Mouse (Mus musculus): ENCODE measurements around the gene Trim58. TPM values are rescaled to one million over a fixed set of nuclear protein-coding genes. Genes with fewer than 3 reads are reported as not detected.

Gene Trim58
- polyA plus RNA-seq (2015; fragmentation: Nextera tagmentation; extraction: Ambion mirVana), result 0.09 TPM in 1 of 2 replicates, not detected in the other

GRCm38 (mm10) chr11:58640272-58640867 is at the start of gene Trim58:
Trim58 (plus strand) TSS chr11:58640465.
- Histone ChIP-seq H3K9ac (replicated peaks; ENCODE audit: low read depth, low read length) (peak within 1 kb of the TSS; percentile 43), H3K36me3 (ENCODE audit: control insufficient read depth, insufficient read depth) (no peaks in the 10 kb centered on the region), H3K4me3 (replicated peaks; ENCODE audit: low read length) (peak within 1 kb of the TSS; percentile 41), H3K4me2 (ENCODE audit: low read length) (peak within 1 kb of the TSS; percentile 84), H3K27me3 (replicated peaks; ENCODE audit: control insufficient read depth, insufficient read depth, low read length) (0 out of 2 replicates have a peak, but pooled peaks cover 2% of the 10 kb centered on the region), H3K9me3 (ENCODE audit: control insufficient read depth, low read length) (no peaks in the 10 kb centered on the region), H3K4me1 (replicated peaks; ENCODE audit: control insufficient read depth, insufficient read depth, low read length) (peaks cover 10% of the 10 kb centered on the region), H3K27ac (ENCODE audit: low read length) (no peak within 1 kb of the TSS)
- ATAC-seq, result no peak
- 2% methylated on average over 34 of the region's 34 CpGs for whole genome bisulfite sequencing

DNA sequence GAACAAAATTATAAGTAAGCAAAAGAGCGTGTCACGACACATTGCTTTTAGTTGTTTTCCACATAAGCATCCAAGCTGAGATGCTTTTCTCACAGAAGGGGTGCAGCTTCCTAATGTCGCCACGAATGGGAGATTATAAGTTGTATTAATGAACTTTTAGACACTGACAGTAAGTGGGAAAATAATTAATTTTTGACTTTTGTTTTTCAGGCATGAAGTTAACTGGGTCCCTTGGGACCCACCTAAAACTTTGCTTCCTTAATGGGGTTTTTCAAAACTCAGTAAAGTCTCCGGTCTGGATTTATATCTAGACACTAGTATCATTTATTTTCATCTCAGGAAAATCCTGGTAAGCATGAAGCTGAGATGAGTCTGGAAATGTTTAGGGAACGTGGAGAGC is 45.5 kb upstream of the Trim58 start, which contains the start of gene Olfr324:
Gene Olfr324 (plus strand): TSS at position 301 of the 400 bp plus-strand sequence.
- no peak within 1 kb of the TSS for H3K4me2 ChIP-seq (ENCODE audit: low read length)
- ATAC-seq, result no peak
- H3K27ac ChIP-seq (ENCODE audit: low read length), result no peak within 1 kb of the TSS
- no peaks in the 10 kb centered on the region for H3K36me3 ChIP-seq (ENCODE audit: control insufficient read depth, insufficient read depth)
- WGBS, result 86% methylated on average over 6 of the region's 6 CpGs
- H3K9me3 ChIP-seq (ENCODE audit: control insufficient read depth, low read length), result no peaks in the 10 kb centered on the region
- H3K27me3 ChIP-seq (replicated peaks; ENCODE audit: control insufficient read depth, insufficient read depth, low read length), result no peaks in the 10 kb centered on the region
- H3K9ac ChIP-seq (replicated peaks; ENCODE audit: low read depth, low read length), result no peak within 1 kb of the TSS
- H3K4me3 ChIP-seq (replicated peaks; ENCODE audit: low read length), result no peak within 1 kb of the TSS
- no peaks in the 10 kb centered on the region for H3K4me1 ChIP-seq (replicated peaks; ENCODE audit: control insufficient read depth, insufficient read depth, low read length)

- no peak overlapping the region for H3K4me2 ChIP-seq (ENCODE audit: low read length)
- H3K4me3 ChIP-seq (replicated peaks; ENCODE audit: low read length), result no peak overlapping the region
- no peaks in the 10 kb centered on the region for H3K27me3 ChIP-seq (replicated peaks; ENCODE audit: control insufficient read depth, insufficient read depth, low read length)
- H3K36me3 ChIP-seq (ENCODE audit: control insufficient read depth, insufficient read depth), result no peaks in the 10 kb centered on the region
- H3K27ac ChIP-seq (ENCODE audit: low read length), result no peak overlapping the region
- no peaks in the 10 kb centered on the region for H3K4me1 ChIP-seq (replicated peaks; ENCODE audit: control insufficient read depth, insufficient read depth, low read length)
- 92% methylated on average over 13 of the region's 13 CpGs for WGBS
- no peaks in the 10 kb centered on the region for H3K9me3 ChIP-seq (ENCODE audit: control insufficient read depth, low read length)
- ATAC-seq, result no peak
- H3K9ac ChIP-seq (replicated peaks; ENCODE audit: low read depth, low read length), result no peak overlapping the region
Observed at GRCm38 (mm10) chr11:58597837-58598236, 42.4 kb upstream of the Trim58 start.

DNA sequence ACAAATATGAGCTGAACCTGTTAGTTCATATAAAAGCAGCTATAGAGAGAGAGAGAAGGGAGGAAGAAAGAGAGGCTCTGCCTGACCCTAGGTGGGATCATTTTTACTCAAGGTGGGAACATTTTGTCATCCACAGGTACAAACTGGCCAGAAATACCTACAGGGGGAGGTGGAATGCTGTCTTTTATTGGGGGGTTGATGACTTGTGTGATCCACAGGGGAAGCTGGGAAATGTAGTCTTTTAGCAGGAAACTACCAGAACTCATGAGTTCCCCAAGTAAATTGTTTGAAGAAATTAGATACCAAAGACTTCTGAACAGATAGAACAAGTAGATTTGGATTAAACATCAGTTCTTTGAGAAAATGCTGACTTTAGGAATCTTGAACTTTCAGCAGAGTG is 38.2 kb upstream of the Trim58 start:
- H3K36me3 ChIP-seq (ENCODE audit: control insufficient read depth, insufficient read depth), result no peaks in the 10 kb centered on the region
- H3K4me3 ChIP-seq (replicated peaks; ENCODE audit: low read length), result no peak overlapping the region
- H3K27me3 ChIP-seq (replicated peaks; ENCODE audit: control insufficient read depth, insufficient read depth, low read length), result no peaks in the 10 kb centered on the region
- H3K4me2 ChIP-seq (ENCODE audit: low read length), result no peak overlapping the region
- no peak overlapping the region for H3K9ac ChIP-seq (replicated peaks; ENCODE audit: low read depth, low read length)
- no peak for ATAC-seq
- H3K9me3 ChIP-seq (ENCODE audit: control insufficient read depth, low read length), result no peaks in the 10 kb centered on the region
- no peak overlapping the region for H3K27ac ChIP-seq (ENCODE audit: low read length)
- no peaks in the 10 kb centered on the region for H3K4me1 ChIP-seq (replicated peaks; ENCODE audit: control insufficient read depth, insufficient read depth, low read length)

- no peak overlapping the region for H3K4me2 ChIP-seq (ENCODE audit: low read length)
- no peak overlapping the region for H3K27ac ChIP-seq (ENCODE audit: low read length)
- WGBS, result 84% methylated on average over 6 of the region's 6 CpGs
- ATAC-seq, result no peak
- no peak overlapping the region for H3K4me3 ChIP-seq (replicated peaks; ENCODE audit: low read length)
- H3K9ac ChIP-seq (replicated peaks; ENCODE audit: low read depth, low read length), result no peak overlapping the region
- no peaks in the 10 kb centered on the region for H3K36me3 ChIP-seq (ENCODE audit: control insufficient read depth, insufficient read depth)
- H3K4me1 ChIP-seq (replicated peaks; ENCODE audit: control insufficient read depth, insufficient read depth, low read length), result no peaks in the 10 kb centered on the region
- H3K27me3 ChIP-seq (replicated peaks; ENCODE audit: control insufficient read depth, insufficient read depth, low read length), result no peaks in the 10 kb centered on the region
- H3K9me3 ChIP-seq (ENCODE audit: control insufficient read depth, low read length), result no peaks in the 10 kb centered on the region
Observed at GRCm38 (mm10) chr11:58602800-58603560, 37.3 kb upstream of the Trim58 start.

- ATAC-seq, result no peak
- Histone ChIP-seq H3K4me2 (ENCODE audit: low read length) (no peak overlapping the region), H3K4me3 (replicated peaks; ENCODE audit: low read length) (no peak overlapping the region), H3K4me1 (replicated peaks; ENCODE audit: control insufficient read depth, insufficient read depth, low read length) (no peaks in the 10 kb centered on the region), H3K9me3 (ENCODE audit: control insufficient read depth, low read length) (no peaks in the 10 kb centered on the region), H3K9ac (replicated peaks; ENCODE audit: low read depth, low read length) (no peak overlapping the region), H3K36me3 (ENCODE audit: control insufficient read depth, insufficient read depth) (no peaks in the 10 kb centered on the region), H3K27me3 (replicated peaks; ENCODE audit: control insufficient read depth, insufficient read depth, low read length) (no peaks in the 10 kb centered on the region), H3K27ac (ENCODE audit: low read length) (no peak overlapping the region)
- 86% methylated on average over 2 of the region's 2 CpGs for WGBS
Observed at GRCm38 (mm10) chr11:58604688-58605087, 35.6 kb upstream of the Trim58 start.

GRCm38 (mm10) chr11:58605228-58605627 is 35.0 kb upstream of the Trim58 start:
- Histone ChIP-seq H3K27ac (ENCODE audit: low read length) (no peak overlapping the region), H3K9me3 (ENCODE audit: control insufficient read depth, low read length) (no peaks in the 10 kb centered on the region), H3K36me3 (ENCODE audit: control insufficient read depth, insufficient read depth) (no peaks in the 10 kb centered on the region), H3K27me3 (replicated peaks; ENCODE audit: control insufficient read depth, insufficient read depth, low read length) (no peaks in the 10 kb centered on the region), H3K4me3 (replicated peaks; ENCODE audit: low read length) (no peak overlapping the region), H3K9ac (replicated peaks; ENCODE audit: low read depth, low read length) (no peak overlapping the region), H3K4me2 (ENCODE audit: low read length) (no peak overlapping the region), H3K4me1 (replicated peaks; ENCODE audit: control insufficient read depth, insufficient read depth, low read length) (no peaks in the 10 kb centered on the region)
- WGBS, result 90% methylated on average over 3 of the region's 3 CpGs
- ATAC-seq, result no peak

GRCm38 (mm10) chr11:58606177-58606919 is 33.9 kb upstream of the Trim58 start:
- H3K9me3 ChIP-seq (ENCODE audit: control insufficient read depth, low read length), result no peaks in the 10 kb centered on the region
- H3K4me2 ChIP-seq (ENCODE audit: low read length), result no peak overlapping the region
- no peak for ATAC-seq
- no peak overlapping the region for H3K27ac ChIP-seq (ENCODE audit: low read length)
- no peaks in the 10 kb centered on the region for H3K4me1 ChIP-seq (replicated peaks; ENCODE audit: control insufficient read depth, insufficient read depth, low read length)
- no peak overlapping the region for H3K4me3 ChIP-seq (replicated peaks; ENCODE audit: low read length)
- H3K36me3 ChIP-seq (ENCODE audit: control insufficient read depth, insufficient read depth), result no peaks in the 10 kb centered on the region
- WGBS, result 92% methylated on average over 12 of the region's 12 CpGs
- H3K9ac ChIP-seq (replicated peaks; ENCODE audit: low read depth, low read length), result no peak overlapping the region
- no peaks in the 10 kb centered on the region for H3K27me3 ChIP-seq (replicated peaks; ENCODE audit: control insufficient read depth, insufficient read depth, low read length)

DNA sequence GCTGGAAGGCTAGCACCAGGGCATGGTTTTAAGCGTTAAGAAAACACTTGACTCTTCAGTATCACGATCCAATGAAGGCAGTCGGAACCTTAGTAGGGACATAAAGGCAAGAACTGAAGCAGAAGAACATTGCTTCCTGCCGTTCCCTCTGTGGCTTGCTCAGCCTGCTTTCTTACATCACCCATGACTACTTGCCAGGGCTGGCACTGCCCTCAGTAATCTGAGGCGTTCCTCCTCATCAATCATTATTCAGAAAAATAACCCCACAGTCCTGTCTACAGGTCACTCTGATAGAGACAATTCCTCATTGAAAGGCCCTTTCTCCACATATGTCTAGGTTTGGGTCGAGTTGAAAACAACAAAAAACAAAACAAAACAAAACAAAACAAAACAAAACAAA is 33.2 kb upstream of the Trim58 start:
- ATAC-seq, result no peak
- H3K27ac ChIP-seq (ENCODE audit: low read length), result no peak overlapping the region
- no peak overlapping the region for H3K9ac ChIP-seq (replicated peaks; ENCODE audit: low read depth, low read length)
- WGBS, result 80% methylated on average over 6 of the region's 6 CpGs
- no peaks in the 10 kb centered on the region for H3K9me3 ChIP-seq (ENCODE audit: control insufficient read depth, low read length)
- no peaks in the 10 kb centered on the region for H3K27me3 ChIP-seq (replicated peaks; ENCODE audit: control insufficient read depth, insufficient read depth, low read length)
- H3K36me3 ChIP-seq (ENCODE audit: control insufficient read depth, insufficient read depth), result no peaks in the 10 kb centered on the region
- no peak overlapping the region for H3K4me2 ChIP-seq (ENCODE audit: low read length)
- H3K4me1 ChIP-seq (replicated peaks; ENCODE audit: control insufficient read depth, insufficient read depth, low read length), result no peaks in the 10 kb centered on the region
- H3K4me3 ChIP-seq (replicated peaks; ENCODE audit: low read length), result no peak overlapping the region
